Mouse (Mus musculus) limb, embryonic 12.5 days (tissue): Measurements from ENCODE around the gene Dync1li1. TPM values are rescaled to one million over a fixed set of nuclear protein-coding genes. Genes with fewer than 3 reads are reported as not detected.
A peak's percentile ranks its signal among the peaks of the same experiment; 100 is the strongest.

ENCODE experiments used
- ATAC-seq: fragments of 200-750 bp; cut with Nextera tagmentation; 2 replicates; pipeline ENCODE4 v1.8.0; 2017; ENCODE audit warnings: low read depth, moderate TSS enrichment; ENCODE audit not compliant: insufficient number of reproducible peaks, insufficient read depth, low FRiP score, low TSS enrichment
- H3K27ac ChIP-seq: fragments of 300-500 bp; sonication (generic); 2 replicates; pipeline ENCODE4 v1.5.1; 2016; ENCODE audit warnings: mild to moderate bottlenecking, moderate library complexity
- H3K27me3 ChIP-seq: fragments of 300-500 bp; sonication (generic); 2 replicates; pipeline ENCODE4 v1.6.1; 2016; ENCODE audit warnings: mild to moderate bottlenecking, moderate library complexity
- H3K36me3 ChIP-seq: fragments of 300-500 bp; sonication (generic); 2 replicates; pipeline ENCODE4 v1.6.1; 2016; ENCODE audit warnings: mild to moderate bottlenecking, moderate library complexity
- H3K4me1 ChIP-seq: fragments of 300-500 bp; sonication (generic); replicated peaks from 2 replicates; pipeline ENCODE4 v1.6.1; 2016
- H3K4me2 ChIP-seq: fragments of 300-500 bp; sonication (generic); 2 replicates; pipeline ENCODE4 v1.6.1; 2016; ENCODE audit warnings: mild to moderate bottlenecking, moderate library complexity
- H3K4me3 ChIP-seq: fragments of 300-500 bp; sonication (generic); replicated peaks from 2 replicates; pipeline ENCODE4 v1.5.1; 2016; ENCODE audit warnings: mild to moderate bottlenecking
- H3K9ac ChIP-seq: fragments of 300-500 bp; sonication (generic); replicated peaks from 2 replicates; pipeline ENCODE4 v1.6.1; 2016; ENCODE audit warnings: mild to moderate bottlenecking, moderate library complexity
- H3K9me3 ChIP-seq: fragments of 300-500 bp; sonication (generic); 2 replicates; pipeline ENCODE4 v1.6.1; 2016; ENCODE audit warnings: mild to moderate bottlenecking, moderate library complexity
- WGBS: fragments of 180-500 bp; shearing (Covaris S2); methylation state at CpG from one replicate; pipeline ENCODE4 v1.1.7; 2016; 5-methylcytosine and 5-hydroxymethylcytosine counted together
- polyA plus RNA-seq: library from polyadenylated mRNA; unstranded; fragments of >200 nt; fragmentation: Nextera tagmentation; extraction: Ambion mirVana; gene quantifications from 2 replicates; pipeline ENCODE4 v1.2.1, GENCODE M21; 2016

The Dync1li1 gene
- polyA plus RNA-seq, 1 experiment from 2014 or later = 77.4 TPM

DNA sequence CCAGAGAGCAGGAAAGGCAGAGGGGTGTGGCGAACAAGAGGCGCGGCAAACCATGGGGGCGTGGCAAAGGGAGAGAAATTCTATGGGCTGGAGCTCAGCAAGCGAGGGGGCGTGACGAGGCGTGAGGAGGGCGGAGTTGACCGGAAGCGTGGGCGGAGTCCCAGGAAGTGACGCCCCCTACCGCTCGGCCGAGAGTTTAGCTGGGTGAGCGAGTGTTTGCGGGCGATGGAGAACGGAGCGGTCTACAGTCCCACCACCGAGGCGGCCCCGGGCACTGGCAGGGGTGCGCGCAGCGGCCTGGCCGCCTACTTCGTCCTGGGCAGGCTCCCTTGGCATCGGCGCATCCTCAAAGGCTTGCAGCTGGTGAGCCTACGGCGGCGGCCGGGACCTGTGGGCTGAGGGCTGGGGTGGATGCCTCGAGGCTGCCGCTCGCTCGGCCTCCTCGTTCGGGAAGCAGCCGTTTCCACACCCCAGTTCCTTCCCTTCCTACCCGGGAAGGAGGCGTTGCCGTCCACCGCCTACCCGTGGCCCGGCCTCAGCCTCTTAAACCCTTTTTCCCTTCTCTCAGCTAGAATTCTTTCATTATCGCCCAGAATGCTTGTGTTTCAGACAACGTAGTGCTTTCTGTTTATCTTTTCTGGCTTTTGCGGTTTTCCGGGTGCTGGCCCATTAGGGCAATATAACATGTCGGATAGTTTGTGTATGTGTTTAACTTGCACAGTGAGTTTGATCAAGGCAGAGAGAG lies 42.6 kb downstream of the Dync1li1 start, which contains the start of gene Cmtm6:
Cmtm6 (plus strand) TSS at position 106 of the 745 bp plus-strand sequence.
- H3K27me3 ChIP-seq = no peaks in the 10 kb centered on the region
- H3K9ac ChIP-seq = peak within 1 kb of the TSS; percentile 83
- peaks cover 13% of the 10 kb centered on the region for H3K4me1 ChIP-seq
- no peaks in the 10 kb centered on the region for H3K9me3 ChIP-seq
- H3K4me3 ChIP-seq = peak within 1 kb of the TSS; percentile 86
- WGBS = under 1% methylated on average over 53 of the region's 53 CpGs
- H3K4me2 ChIP-seq = peak within 1 kb of the TSS; percentile 74
- H3K36me3 ChIP-seq = no peaks in the 10 kb centered on the region
- H3K27ac ChIP-seq = peak within 1 kb of the TSS; percentile 89
- peak; percentile 89 for ATAC-seq

DNA sequence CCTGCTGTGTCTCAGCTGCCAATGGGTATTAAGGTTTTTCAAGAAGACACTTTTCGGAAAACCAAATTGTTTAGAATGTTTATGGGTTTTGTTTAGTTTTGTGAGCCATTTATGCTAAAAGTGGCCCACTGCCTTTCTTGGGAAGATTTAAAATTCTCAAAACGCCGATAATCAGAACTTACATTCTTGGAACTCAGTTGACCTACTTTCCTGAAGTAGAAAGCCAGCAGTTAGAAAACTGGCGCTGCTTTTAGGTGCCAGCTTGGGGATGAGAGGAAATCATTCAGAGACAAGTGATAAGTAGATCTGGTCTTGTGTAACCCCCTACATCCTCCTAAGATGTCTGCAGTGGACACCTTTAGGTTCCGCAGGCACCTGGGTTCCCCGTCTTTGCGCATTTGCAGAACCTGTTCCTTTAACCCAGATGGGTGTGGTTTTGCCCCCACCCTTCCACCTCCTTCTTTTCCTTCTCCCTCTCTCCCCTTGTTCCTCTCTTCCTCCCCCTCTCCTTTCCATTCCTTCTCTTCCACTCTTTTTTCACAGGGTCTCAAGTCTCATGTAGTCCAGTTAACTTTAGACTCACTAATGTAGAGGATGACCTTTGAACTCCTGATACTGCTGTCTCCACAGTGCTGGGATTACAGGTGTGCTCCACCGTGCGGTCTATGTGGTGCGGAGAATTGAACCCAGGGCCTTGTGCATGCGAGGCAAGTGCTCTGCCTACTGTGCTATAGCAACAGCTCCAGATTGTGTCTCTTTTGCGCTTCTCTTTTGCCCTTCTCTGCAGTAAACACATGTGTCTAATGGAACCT lies 43.5 kb downstream of the Dync1li1 start:
- Histone ChIP-seq H3K36me3 (0 out of 2 replicates have a peak, but pooled peaks cover under 1% of the 10 kb centered on the region), H3K9ac (peak overlapping the region; percentile 83), H3K27me3 (no peaks in the 10 kb centered on the region), H3K4me3 (peak overlapping the region; percentile 86), H3K4me1 (peaks cover 13% of the 10 kb centered on the region), H3K9me3 (no peaks in the 10 kb centered on the region), H3K27ac (no peak overlapping the region), H3K4me2 (peak overlapping the region; percentile 74)
- ATAC-seq = no peak
- WGBS = 65% methylated on average over 12 of the region's 12 CpGs

DNA sequence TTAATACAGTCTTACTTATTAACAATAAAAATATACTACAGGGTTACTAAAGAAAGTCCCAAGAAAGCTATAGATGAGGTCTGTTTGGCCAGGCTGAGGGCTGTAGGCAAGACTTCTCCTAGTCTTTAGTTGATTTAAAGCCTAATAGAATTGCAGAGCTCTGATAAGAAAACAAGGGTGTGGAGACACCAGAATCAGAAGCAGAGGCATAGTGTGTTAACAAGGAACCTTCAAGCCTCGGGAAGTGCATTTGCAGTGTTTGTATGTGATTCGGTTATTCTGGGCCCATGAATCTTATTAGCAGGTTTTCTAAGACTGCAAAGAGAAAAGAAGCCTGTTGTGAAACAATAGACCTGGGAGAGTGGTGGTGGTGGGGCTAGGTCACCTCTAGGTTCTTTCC lies 44.6 kb downstream of the Dync1li1 start:
- ATAC-seq = no peak
- H3K36me3 ChIP-seq = peaks cover 9% of the 10 kb centered on the region; the same call in 1 of the 2 replicates
- H3K9me3 ChIP-seq = no peaks in the 10 kb centered on the region
- peaks cover 13% of the 10 kb centered on the region for H3K4me1 ChIP-seq
- no peak overlapping the region for H3K9ac ChIP-seq
- H3K27ac ChIP-seq = no peak overlapping the region
- no peak overlapping the region for H3K4me2 ChIP-seq
- 81% methylated on average over 2 of the region's 2 CpGs for WGBS
- H3K27me3 ChIP-seq = no peaks in the 10 kb centered on the region
- no peak overlapping the region for H3K4me3 ChIP-seq

DNA sequence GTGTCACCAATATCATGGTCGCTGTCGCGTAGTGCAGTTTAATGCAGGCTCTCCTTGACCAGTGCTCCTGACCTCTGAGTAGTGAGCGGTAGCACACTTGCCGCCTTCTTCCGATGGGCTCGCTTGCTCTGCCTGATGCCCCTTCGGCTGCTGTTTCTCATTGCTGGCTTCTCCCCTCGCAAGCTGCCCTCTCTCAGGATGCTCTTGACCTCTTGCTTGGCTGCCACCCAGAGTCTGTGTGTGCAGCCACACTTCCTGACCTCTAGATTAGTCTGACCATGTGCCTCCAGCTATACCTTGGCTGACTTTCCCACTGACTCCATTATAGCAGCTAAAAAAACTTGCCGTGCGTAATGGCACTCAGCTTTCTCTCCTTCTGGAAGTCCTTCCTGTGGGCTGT lies 47.9 kb downstream of the Dync1li1 start:
- 72% methylated on average over 11 of the region's 11 CpGs for WGBS
- no peak for ATAC-seq
- H3K27ac ChIP-seq = 0 out of 2 replicates have a peak overlapping the region, but pooled peaks have one; percentile 17
- peaks cover 28% of the 10 kb centered on the region; the same call in 1 of the 2 replicates for H3K36me3 ChIP-seq
- H3K4me1 ChIP-seq = peaks cover 13% of the 10 kb centered on the region
- no peaks in the 10 kb centered on the region for H3K9me3 ChIP-seq
- H3K9ac ChIP-seq = no peak overlapping the region
- no peak overlapping the region for H3K4me2 ChIP-seq
- no peaks in the 10 kb centered on the region for H3K27me3 ChIP-seq
- no peak overlapping the region for H3K4me3 ChIP-seq

DNA sequence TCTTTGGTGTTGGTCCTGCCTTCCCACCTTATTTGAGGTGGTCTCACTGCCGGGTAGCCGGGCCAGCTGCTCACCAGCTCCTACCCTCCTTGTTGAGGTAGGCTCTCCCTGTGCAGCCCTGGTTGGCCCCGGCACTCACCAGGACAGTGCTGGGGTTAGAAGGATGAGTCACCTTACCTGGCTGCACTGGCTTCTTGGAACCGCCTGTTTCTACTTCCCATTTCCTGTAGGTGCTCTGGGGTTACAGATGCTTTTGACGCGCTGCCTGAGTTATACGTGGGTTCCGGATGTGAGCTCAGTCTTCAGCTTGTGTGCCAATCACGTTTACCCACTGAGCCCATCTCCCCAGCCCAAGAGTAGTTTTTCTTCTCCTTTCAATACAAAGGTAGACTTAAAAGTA lies 51.7 kb downstream of the Dync1li1 start:
- Histone ChIP-seq H3K9ac (no peak overlapping the region), H3K4me3 (no peak overlapping the region), H3K27ac (no peak overlapping the region), H3K36me3 (peaks cover 53% of the 10 kb centered on the region; the same call in 1 of the 2 replicates), H3K4me2 (no peak overlapping the region), H3K9me3 (no peaks in the 10 kb centered on the region), H3K27me3 (no peaks in the 10 kb centered on the region), H3K4me1 (no peaks in the 10 kb centered on the region; the same call in 1 of the 2 replicates)
- 89% methylated on average over 9 of the region's 9 CpGs for WGBS
- no peak for ATAC-seq

DNA sequence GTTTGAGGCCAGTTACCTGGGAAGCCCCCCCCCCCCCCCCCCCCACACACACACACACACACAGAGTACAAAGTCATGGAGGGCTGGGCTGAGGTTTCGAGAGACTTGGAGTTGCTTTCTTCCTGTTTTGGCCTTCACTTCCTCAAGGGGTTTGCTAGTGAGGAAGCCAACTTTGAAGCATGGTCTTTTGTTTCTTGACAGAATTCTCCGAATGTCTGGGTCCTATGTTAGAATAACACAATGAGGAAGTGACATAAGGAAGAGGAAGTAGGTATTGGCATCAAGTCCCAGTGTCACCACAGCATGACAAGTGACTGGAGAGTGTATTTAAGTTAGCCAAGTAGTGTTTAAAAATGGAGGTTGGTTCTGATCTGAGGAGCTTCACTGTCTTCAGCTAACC lies 54.1 kb downstream of the Dync1li1 start:
- no peak for ATAC-seq
- peaks cover 68% of the 10 kb centered on the region for H3K36me3 ChIP-seq
- 85% methylated on average over 2 of the region's 2 CpGs for WGBS

DNA sequence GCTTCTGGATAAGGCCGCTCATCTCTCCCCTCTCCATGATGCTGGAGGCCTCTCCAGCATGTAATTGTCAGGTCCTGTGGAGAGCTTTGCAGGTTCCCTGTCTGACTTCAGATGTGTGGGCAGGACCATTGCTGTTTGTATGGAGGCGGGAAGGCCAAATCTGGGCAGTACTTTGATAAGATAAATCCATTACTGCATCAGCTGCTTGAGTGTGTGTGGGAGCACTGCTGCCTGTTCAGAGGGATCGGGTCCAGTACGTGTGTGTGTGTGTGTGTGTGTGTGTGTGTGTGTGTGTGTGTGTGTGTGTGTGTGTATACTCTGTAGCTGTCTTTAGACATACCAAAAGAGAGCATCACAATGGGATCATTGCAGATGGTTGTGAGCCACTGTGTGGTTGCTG lies 56.6 kb downstream of the Dync1li1 start:
- no peak for ATAC-seq
- H3K9me3 ChIP-seq = no peaks in the 10 kb centered on the region
- no peaks in the 10 kb centered on the region for H3K27me3 ChIP-seq
- peaks cover 72% of the 10 kb centered on the region for H3K36me3 ChIP-seq
- H3K9ac ChIP-seq = no peak overlapping the region
- 87% methylated on average over 4 of the region's 4 CpGs for WGBS
- H3K4me3 ChIP-seq = no peak overlapping the region
- H3K27ac ChIP-seq = no peak overlapping the region
- no peak overlapping the region for H3K4me2 ChIP-seq
- H3K4me1 ChIP-seq = no peaks in the 10 kb centered on the region; the same call in 1 of the 2 replicates

More for the DNA sequence above, 54.1 kb downstream of the Dync1li1 start:
- H3K4me1 ChIP-seq = no peaks in the 10 kb centered on the region; the same call in 1 of the 2 replicates
- H3K9me3 ChIP-seq = no peaks in the 10 kb centered on the region
- H3K27me3 ChIP-seq = no peaks in the 10 kb centered on the region
- no peak overlapping the region for H3K27ac ChIP-seq
- H3K4me2 ChIP-seq = no peak overlapping the region
- H3K9ac ChIP-seq = no peak overlapping the region
- H3K4me3 ChIP-seq = no peak overlapping the region

DNA sequence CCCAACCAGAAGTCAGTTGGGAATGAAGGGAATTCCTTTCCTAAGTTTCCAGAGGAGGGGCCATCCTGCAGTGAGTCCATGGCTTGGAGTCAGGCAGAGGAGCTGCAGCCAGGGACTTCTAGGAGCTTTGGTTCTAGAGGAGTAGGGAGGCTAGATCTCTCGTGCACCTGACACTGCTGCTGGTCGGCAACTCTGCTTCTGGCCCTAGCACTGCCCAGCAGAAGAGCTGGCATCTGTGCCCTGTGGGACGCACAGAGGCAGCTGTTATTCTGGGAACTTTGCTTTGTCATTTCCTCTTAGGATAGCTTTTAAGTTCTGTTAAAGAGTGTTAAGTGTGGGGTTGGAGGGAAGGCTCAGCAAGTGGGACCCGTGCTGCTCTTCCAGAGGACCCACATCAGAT lies 57.1 kb downstream of the Dync1li1 start:
- WGBS = 81% methylated on average over 4 of the region's 4 CpGs
- H3K4me2 ChIP-seq = no peak overlapping the region
- H3K4me3 ChIP-seq = no peak overlapping the region
- no peak overlapping the region for H3K9ac ChIP-seq
- no peaks in the 10 kb centered on the region for H3K9me3 ChIP-seq
- H3K27ac ChIP-seq = no peak overlapping the region
- ATAC-seq = no peak
- peaks cover 72% of the 10 kb centered on the region for H3K36me3 ChIP-seq
- no peaks in the 10 kb centered on the region for H3K27me3 ChIP-seq
- no peaks in the 10 kb centered on the region; the same call in 1 of the 2 replicates for H3K4me1 ChIP-seq

DNA sequence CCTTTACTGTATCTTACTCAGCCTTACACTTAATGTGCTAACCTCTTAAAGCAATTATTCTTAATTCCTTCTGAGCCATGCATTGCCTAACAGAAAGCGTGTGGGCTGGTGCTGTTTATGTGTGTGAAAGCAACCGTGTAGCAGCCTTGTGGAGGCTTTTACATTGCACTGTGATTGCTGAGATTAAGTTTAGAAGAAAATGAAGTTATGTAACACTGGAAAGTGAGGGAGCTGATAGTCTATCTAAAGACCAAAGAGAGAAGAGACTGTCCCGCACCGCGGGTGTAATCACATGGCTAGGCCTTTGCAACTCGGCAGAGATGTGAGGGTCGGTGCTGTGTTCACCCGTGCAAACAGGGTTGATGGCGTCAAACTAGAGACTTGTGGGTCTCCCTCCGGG lies 58.4 kb downstream of the Dync1li1 start:
- ATAC-seq = no peak
- Histone ChIP-seq H3K36me3 (peaks cover 70% of the 10 kb centered on the region), H3K4me3 (no peak overlapping the region), H3K4me1 (no peaks in the 10 kb centered on the region; the same call in 1 of the 2 replicates), H3K4me2 (no peak overlapping the region), H3K9me3 (no peaks in the 10 kb centered on the region), H3K27ac (no peak overlapping the region), H3K27me3 (no peaks in the 10 kb centered on the region), H3K9ac (no peak overlapping the region)
- 81% methylated on average over 10 of the region's 10 CpGs for WGBS

DNA sequence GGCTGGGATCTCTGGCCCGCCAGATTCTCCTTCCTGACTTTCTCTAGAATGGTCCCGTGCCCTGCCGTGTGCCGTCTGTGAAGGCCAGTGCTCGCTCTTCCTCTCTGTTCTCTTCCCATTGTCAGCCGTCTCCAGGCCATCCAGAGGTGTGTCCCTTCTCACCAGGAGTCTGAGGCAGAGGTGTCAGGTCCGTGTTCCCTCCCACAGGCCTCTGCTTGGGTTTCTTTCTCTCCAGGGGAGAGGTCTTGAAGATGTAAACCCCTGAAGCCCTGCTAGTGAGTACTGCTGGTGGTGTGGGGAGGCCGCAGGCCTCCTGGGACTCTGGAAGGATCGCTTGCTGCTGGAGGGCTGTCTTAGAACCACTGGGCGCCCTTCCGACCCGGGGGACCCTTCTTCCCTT lies 58.9 kb downstream of the Dync1li1 start:
- Histone ChIP-seq H3K9ac (no peak overlapping the region), H3K27ac (no peak overlapping the region)

DNA sequence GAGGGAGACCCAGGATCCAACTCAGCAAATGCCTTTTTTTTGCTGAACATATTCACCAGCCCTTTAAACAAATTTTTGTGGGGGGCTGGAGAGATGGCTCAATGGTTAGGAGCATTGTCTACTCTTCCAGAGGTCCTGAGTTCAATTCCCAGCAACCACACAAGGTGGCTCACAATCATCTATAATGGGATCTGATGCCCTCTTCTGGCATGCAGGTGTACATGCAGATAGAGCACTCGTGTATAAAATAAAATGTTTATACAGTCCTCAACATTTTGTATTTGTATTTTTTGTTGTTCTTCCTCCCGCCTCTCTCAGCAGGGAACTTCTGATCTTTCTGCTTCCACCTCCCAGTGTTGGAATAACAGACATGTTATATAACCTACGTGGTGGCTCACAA lies 63.0 kb downstream of the Dync1li1 start:
- Histone ChIP-seq H3K4me2 (no peak overlapping the region), H3K27me3 (no peaks in the 10 kb centered on the region), H3K36me3 (peaks cover 60% of the 10 kb centered on the region), H3K9ac (no peak overlapping the region), H3K9me3 (no peaks in the 10 kb centered on the region), H3K4me1 (peaks cover 8% of the 10 kb centered on the region), H3K27ac (no peak overlapping the region), H3K4me3 (no peak overlapping the region)
- no peak for ATAC-seq
- 83% methylated on average over 3 of the region's 3 CpGs for WGBS

More for the DNA sequence above, 58.9 kb downstream of the Dync1li1 start:
- H3K27me3 ChIP-seq = no peaks in the 10 kb centered on the region
- no peak overlapping the region for H3K4me2 ChIP-seq
- WGBS = 80% methylated on average over 12 of the region's 12 CpGs
- no peak for ATAC-seq
- H3K4me3 ChIP-seq = no peak overlapping the region
- peaks cover 66% of the 10 kb centered on the region for H3K36me3 ChIP-seq
- H3K9me3 ChIP-seq = no peaks in the 10 kb centered on the region
- peaks cover 1% of the 10 kb centered on the region; the same call in 1 of the 2 replicates for H3K4me1 ChIP-seq
